Mouse (Mus musculus): Measurements from ENCODE around the gene Pawr. TPM values are rescaled to one million over a fixed set of nuclear protein-coding genes. Genes with fewer than 3 reads are reported as not detected.

Gene Pawr
- polyA plus RNA-seq, 1 experiment from 2014 or later, result 11.6 TPM

DNA sequence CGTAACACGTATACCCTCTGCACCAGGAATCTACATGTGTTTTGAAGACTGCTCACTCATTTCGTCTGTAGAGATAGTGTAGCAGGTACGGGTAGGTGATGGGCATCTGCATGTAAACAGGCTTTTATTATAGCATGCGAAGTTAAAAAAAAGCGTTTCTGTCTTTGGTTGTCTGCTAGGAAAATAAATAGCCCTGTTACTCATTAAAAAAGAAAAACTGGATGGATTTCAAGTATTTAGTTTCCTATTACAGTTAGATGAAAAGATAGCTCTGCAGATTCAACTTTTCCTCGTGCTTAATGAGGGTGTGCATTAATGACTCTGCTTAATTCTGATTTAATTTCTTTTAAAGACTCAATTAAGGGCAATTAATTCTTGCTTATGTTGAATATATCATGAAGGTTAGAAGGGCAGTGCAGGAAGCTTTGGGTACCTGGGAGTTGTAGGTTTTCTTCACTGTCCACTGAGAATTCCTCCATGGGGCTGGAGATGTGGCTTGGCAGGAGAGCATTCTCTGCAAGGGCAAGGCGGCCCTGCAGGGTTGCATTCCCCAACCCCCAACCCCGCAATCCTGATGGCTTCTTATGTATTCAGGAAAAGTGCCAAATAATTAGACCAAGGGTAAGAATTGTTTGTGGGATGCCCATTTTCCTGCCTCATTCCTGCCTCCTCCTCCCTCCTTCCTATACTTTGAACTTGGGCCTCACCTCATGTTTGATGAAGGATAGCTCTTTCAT, 29.7 kb downstream of the Pawr start:
- 75% methylated on average over 9 of the region's 9 CpGs for WGBS (ENCODE audit: insufficient replicate concordance)
- Histone ChIP-seq H3K27me3 (replicated peaks) (no peaks in the 10 kb centered on the region), H3K27ac (no peak overlapping the region), H3K4me2 (no peak overlapping the region), H3K4me1 (no peaks in the 10 kb centered on the region), H3K4me3 (no peak overlapping the region), H3K9me3 (replicated peaks) (no peaks in the 10 kb centered on the region), H3K9ac (no peak overlapping the region), H3K36me3 (peaks cover 20% of the 10 kb centered on the region)
- ATAC-seq, result no peak

DNA sequence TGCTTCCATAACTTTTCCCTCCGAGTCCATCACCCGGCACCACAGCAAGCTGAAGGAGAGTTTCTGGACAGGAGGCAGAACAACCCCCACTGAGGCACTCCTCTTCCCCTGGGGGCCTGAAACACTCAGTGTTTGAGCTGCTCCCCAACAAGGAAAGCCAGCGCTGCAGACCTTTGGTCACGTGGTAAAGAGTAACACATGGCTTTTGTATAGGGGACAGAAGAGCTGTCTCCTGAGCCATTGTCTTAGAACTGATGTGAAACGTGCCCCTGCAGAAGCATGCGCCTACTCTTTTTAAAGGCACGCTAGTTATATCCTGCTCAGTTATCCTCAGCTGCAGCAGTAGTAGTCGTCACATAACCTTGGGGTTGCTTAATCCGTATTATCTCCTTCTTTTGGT, 32.0 kb downstream of the Pawr start:
- no peaks in the 10 kb centered on the region for H3K27me3 ChIP-seq (replicated peaks)
- peaks cover 9% of the 10 kb centered on the region; the same call in 1 of the 2 replicates for H3K36me3 ChIP-seq
- H3K4me3 ChIP-seq, result no peak overlapping the region
- no peak overlapping the region for H3K27ac ChIP-seq
- no peaks in the 10 kb centered on the region for H3K9me3 ChIP-seq (replicated peaks)
- no peak overlapping the region for H3K9ac ChIP-seq
- H3K4me2 ChIP-seq, result no peak overlapping the region
- 0 out of 2 replicates have a peak, but pooled peaks cover 7% of the 10 kb centered on the region for H3K4me1 ChIP-seq
- no peak for ATAC-seq
- 77% methylated on average over 9 of the region's 9 CpGs for WGBS (ENCODE audit: insufficient replicate concordance)

DNA sequence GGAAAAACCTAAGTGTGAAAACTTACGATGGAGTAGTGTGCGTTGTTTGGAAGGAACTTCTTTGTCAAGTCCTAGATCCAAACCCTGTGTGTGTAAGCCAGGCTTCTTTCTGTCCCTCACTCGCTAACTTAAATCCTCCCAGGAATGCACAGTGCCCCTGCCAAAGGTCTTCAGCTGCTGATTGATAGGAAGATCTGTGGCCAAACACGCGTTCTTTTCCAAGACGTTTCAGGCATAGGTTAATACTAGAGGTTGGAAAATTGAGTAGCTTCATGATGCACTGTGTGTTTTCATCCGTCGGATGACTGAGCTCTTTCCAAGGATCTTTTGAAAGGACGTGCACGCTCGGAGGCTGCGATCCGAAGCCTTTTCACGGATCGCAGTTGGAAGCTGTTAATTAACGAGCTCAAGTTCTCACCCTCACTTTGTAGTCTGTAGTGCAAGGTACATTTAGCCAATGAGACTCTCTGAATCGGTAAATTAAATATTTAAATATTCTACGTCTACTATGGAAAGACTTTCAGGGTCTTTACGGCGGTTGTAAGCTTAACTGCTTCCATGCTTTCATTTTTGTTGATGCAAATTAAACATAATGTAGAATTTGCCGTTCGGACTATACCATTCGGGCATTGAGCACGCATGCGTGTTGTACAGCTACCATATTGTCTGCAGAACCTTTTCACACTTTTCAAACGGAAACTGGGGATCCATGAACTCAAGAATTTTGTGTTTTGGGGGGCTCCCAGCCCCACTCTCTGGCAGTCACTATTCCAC, 33.2 kb downstream of the Pawr start:
- Histone ChIP-seq H3K4me1 (0 out of 2 replicates have a peak, but pooled peaks cover 7% of the 10 kb centered on the region), H3K4me3 (no peak overlapping the region), H3K9ac (no peak overlapping the region), H3K36me3 (peaks cover 13% of the 10 kb centered on the region), H3K27me3 (replicated peaks) (no peaks in the 10 kb centered on the region), H3K9me3 (replicated peaks) (no peaks in the 10 kb centered on the region), H3K27ac (no peak overlapping the region), H3K4me2 (no peak overlapping the region)
- ATAC-seq, result no peak
- WGBS (ENCODE audit: insufficient replicate concordance), result 88% methylated on average over 26 of the region's 26 CpGs

DNA sequence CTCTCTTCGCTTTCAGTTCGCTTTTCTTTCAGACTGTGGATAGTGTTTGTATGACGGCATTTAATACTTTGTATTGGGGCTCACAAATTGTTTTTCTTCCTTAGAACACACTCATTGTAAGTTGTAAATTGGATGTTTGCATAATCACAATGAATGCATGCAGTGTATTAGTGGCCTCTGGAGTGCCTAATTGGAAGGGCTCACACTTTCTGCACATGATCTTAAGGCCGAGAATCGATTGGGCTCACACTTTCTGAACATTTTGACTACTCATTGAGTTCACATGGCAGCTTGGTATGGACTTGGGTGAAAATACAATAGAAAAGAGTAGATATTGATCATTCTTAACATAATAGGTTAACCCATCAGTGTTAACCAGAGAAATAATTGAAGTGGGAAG, 34.3 kb downstream of the Pawr start:
- no peak overlapping the region for H3K4me3 ChIP-seq
- 0 out of 2 replicates have a peak, but pooled peaks cover 7% of the 10 kb centered on the region for H3K4me1 ChIP-seq
- no peaks in the 10 kb centered on the region for H3K27me3 ChIP-seq (replicated peaks)
- no peaks in the 10 kb centered on the region for H3K9me3 ChIP-seq (replicated peaks)
- H3K36me3 ChIP-seq, result peaks cover 13% of the 10 kb centered on the region
- ATAC-seq, result no peak
- no peak overlapping the region for H3K27ac ChIP-seq
- WGBS (ENCODE audit: insufficient replicate concordance), result 86% methylated on average over 5 of the region's 5 CpGs
- no peak overlapping the region for H3K9ac ChIP-seq
- H3K4me2 ChIP-seq, result no peak overlapping the region

DNA sequence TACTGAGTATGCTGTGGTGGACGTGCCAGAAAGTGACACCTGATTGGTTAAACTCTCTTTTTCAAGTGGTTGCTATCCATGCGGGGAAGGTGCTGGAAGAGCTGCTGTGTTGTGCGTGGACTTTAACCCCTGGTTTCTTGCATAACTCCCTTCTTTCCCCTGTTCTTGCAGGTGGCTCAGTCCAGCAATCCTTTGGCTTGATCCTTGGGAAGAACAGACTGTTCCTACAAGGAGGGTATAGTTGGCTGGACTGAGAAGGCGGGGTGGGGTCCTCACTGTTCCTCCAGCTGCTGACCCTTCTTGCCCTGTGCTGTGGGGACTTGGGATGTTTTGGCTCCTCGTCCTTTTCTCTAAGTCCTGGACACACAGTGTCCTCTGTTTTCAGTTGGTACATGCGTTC, 36.4 kb downstream of the Pawr start:
- WGBS (ENCODE audit: insufficient replicate concordance), result 67% methylated on average over 6 of the region's 6 CpGs
- ATAC-seq, result peak; percentile 27; the same call in 1 of the 2 replicates
- 0 out of 2 replicates have a peak, but pooled peaks cover 7% of the 10 kb centered on the region for H3K4me1 ChIP-seq

DNA sequence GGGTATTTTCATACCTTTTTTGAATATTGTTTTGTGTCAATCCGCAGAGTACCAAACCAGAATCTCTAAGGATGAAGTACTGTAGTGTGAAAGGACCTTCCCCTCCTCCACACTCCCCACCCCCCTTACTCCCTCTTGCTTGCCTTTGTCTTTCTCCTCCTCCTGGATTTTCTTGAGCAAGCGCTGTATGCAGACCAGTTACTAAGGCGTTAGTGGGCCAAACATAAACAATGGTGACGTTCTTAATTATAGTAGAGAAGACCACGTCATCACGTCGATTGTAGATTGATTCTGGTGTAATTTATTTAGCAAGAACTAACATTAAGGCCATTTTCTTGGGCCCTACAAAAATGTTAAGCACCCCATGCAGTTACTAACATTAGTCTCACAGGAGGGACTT, 40.3 kb downstream of the Pawr start:
- Histone ChIP-seq H3K27me3 (replicated peaks) (no peaks in the 10 kb centered on the region), H3K9ac (no peak overlapping the region), H3K27ac (no peak overlapping the region), H3K4me1 (0 out of 2 replicates have a peak, but pooled peaks cover 7% of the 10 kb centered on the region), H3K36me3 (peaks cover 4% of the 10 kb centered on the region; the same call in 1 of the 2 replicates), H3K4me2 (no peak overlapping the region), H3K9me3 (replicated peaks) (no peaks in the 10 kb centered on the region), H3K4me3 (no peak overlapping the region)
- 72% methylated on average over 7 of the region's 7 CpGs for WGBS (ENCODE audit: insufficient replicate concordance)
- ATAC-seq, result no peak

More for the DNA sequence above, 36.4 kb downstream of the Pawr start:
- Histone ChIP-seq H3K27ac (no peak overlapping the region), H3K9me3 (replicated peaks) (no peaks in the 10 kb centered on the region), H3K9ac (no peak overlapping the region), H3K27me3 (replicated peaks) (no peaks in the 10 kb centered on the region), H3K4me3 (no peak overlapping the region), H3K36me3 (peaks cover 13% of the 10 kb centered on the region), H3K4me2 (no peak overlapping the region)

DNA sequence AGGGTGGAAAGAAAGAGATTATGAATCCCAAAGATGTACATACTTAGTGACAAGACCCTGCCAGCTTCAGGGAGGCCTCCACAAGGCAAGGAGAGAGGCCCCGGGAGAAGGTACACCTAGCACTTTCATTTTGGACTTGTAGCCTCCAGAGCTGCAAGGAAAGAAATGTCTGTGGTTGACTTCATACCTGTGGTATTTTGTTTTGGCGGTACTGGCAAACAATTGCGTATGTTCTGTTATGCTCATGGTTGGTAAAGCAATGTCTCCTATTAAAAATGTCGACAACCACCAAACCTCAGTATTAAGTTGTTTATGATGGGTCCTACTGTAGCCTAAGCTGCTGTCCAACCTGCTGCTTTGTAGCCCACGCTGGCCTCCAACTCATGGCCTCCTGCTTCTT, 40.9 kb downstream of the Pawr start:
- no peak overlapping the region for H3K9ac ChIP-seq
- H3K9me3 ChIP-seq (replicated peaks), result no peaks in the 10 kb centered on the region
- no peak overlapping the region for H3K4me3 ChIP-seq
- peaks cover 4% of the 10 kb centered on the region; the same call in 1 of the 2 replicates for H3K36me3 ChIP-seq
- 75% methylated on average over 5 of the region's 5 CpGs for WGBS (ENCODE audit: insufficient replicate concordance)
- 0 out of 2 replicates have a peak, but pooled peaks cover 7% of the 10 kb centered on the region for H3K4me1 ChIP-seq
- ATAC-seq, result no peak
- H3K4me2 ChIP-seq, result no peak overlapping the region
- H3K27ac ChIP-seq, result no peak overlapping the region
- no peaks in the 10 kb centered on the region for H3K27me3 ChIP-seq (replicated peaks)

DNA sequence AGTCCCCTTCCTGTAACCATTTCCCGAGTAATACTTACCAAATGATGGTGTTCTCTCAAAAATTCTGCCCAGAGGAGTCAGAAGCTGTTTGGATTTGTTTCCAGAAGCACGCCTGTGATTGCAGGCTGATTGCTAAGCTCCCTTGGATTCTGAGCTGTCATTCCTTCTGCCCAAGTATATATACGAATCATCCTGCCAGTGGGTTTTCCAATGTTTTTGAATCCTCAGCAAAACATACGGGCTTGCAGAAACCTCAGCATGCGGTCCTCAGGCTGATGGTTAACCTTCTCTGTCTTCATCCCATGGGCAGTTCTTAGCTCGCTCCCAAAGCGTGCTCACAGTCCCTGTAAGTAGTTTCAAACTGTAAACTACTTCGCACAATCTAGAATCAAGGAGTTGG, 43.9 kb downstream of the Pawr start:
- Histone ChIP-seq H3K4me1 (no peaks in the 10 kb centered on the region), H3K36me3 (no peaks in the 10 kb centered on the region; the same call in 1 of the 2 replicates), H3K27ac (no peak overlapping the region), H3K4me3 (no peak overlapping the region), H3K27me3 (replicated peaks) (no peaks in the 10 kb centered on the region), H3K4me2 (no peak overlapping the region), H3K9me3 (replicated peaks) (no peaks in the 10 kb centered on the region), H3K9ac (no peak overlapping the region)
- ATAC-seq, result no peak
- 78% methylated on average over 8 of the region's 8 CpGs for WGBS (ENCODE audit: insufficient replicate concordance)

DNA sequence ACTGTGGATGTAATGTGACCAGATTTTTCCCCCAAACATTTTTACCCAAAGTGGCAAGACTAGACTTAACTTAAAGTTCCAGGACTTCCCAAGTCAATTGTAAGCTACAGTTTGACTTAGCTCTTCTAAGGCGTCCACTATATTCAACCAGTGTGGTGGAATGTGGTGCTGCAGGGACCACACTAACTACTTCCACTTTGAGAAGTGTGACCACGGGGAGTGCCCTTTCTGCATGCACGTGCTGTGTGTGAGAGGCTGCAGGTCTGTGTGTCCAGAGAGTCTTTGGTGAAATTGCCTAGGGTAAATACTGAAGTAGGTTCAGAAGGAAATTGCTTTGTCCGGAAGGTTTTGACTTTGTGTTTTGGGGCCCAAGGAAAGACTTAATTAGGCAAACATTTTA, 44.4 kb downstream of the Pawr start:
- ATAC-seq, result no peak
- H3K4me2 ChIP-seq, result no peak overlapping the region
- no peak overlapping the region for H3K9ac ChIP-seq
- H3K4me3 ChIP-seq, result no peak overlapping the region
- no peaks in the 10 kb centered on the region for H3K9me3 ChIP-seq (replicated peaks)
- H3K4me1 ChIP-seq, result no peaks in the 10 kb centered on the region
- H3K27me3 ChIP-seq (replicated peaks), result no peaks in the 10 kb centered on the region
- H3K27ac ChIP-seq, result no peak overlapping the region
- 72% methylated on average over 4 of the region's 4 CpGs for WGBS (ENCODE audit: insufficient replicate concordance)
- no peaks in the 10 kb centered on the region; the same call in 1 of the 2 replicates for H3K36me3 ChIP-seq

DNA sequence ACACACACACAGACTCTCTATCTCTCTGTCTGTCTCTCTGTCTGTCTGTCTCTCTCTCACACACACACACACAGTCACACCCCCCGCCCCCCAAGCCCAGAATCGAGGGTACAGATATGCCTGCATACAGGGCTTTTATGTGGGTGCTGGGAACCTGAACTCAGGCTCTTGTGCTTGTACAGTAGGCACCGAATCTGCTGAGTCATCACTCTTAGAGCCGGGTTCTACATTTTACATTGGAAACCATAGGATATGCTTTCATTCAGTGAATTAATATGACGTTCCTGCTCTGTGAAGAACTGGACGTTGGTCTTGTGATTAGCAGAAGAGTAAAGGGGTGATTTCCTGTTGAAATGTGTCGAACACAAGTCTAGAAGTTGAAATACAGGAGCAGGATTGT, 45.4 kb downstream of the Pawr start:
- Histone ChIP-seq H3K36me3 (peaks cover 5% of the 10 kb centered on the region; the same call in 1 of the 2 replicates), H3K9me3 (replicated peaks) (no peaks in the 10 kb centered on the region), H3K27ac (no peak overlapping the region), H3K27me3 (replicated peaks) (no peaks in the 10 kb centered on the region), H3K4me2 (no peak overlapping the region), H3K4me1 (no peaks in the 10 kb centered on the region), H3K9ac (no peak overlapping the region), H3K4me3 (no peak overlapping the region)
- WGBS (ENCODE audit: insufficient replicate concordance), result 73% methylated on average over 7 of the region's 7 CpGs
- ATAC-seq, result no peak

DNA sequence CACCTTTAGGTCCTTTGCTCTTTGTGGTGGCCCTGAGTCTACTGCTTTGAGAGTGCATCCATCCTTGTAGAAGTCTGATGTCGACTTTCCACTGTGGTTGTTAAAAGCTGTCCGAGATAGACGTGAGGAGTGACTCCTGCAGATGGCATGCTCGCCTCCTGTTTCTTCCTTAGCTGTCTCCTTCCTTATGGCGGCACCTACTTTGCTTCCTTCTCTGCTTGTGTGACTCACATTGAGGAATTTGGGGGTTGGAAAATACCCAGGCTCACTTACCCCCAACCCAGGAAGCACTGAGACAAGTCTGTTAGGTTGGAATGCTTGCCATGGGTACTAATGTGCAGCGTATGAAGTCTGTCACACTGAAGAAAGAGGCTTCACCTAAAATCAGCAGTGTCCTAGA, 46.1 kb downstream of the Pawr start:
- no peak overlapping the region for H3K27ac ChIP-seq
- WGBS (ENCODE audit: insufficient replicate concordance), result 70% methylated on average over 6 of the region's 6 CpGs

DNA sequence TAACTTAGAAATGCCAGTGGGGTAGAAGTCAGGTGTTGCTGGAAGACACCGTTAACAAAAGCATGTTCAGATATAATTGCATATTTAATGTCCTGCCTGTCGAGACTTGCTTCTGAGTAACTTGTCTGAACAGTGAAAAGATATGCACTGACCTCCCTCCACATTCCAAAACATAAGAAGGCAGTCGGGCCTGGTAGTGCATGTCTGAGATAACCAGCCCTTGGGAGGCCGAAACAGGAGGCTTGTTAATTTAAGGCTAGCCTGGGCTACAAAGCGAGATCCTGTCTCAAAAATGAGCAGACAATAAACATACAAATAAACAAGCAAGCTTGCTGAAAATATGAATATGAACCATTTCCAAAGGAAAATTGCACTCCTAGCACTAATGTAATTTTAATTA, 46.6 kb downstream of the Pawr start:
- no peaks in the 10 kb centered on the region for H3K4me1 ChIP-seq
- H3K27me3 ChIP-seq (replicated peaks), result no peaks in the 10 kb centered on the region
- no peak overlapping the region for H3K4me3 ChIP-seq
- H3K9me3 ChIP-seq (replicated peaks), result no peaks in the 10 kb centered on the region
- no peak overlapping the region for H3K4me2 ChIP-seq
- no peak overlapping the region for H3K27ac ChIP-seq
- ATAC-seq, result no peak
- H3K36me3 ChIP-seq, result peaks cover 16% of the 10 kb centered on the region; the same call in 1 of the 2 replicates
- WGBS (ENCODE audit: insufficient replicate concordance), result 72% methylated on average over 5 of the region's 5 CpGs
- no peak overlapping the region for H3K9ac ChIP-seq

More for the DNA sequence above, 46.1 kb downstream of the Pawr start:
- no peaks in the 10 kb centered on the region for H3K9me3 ChIP-seq (replicated peaks)
- no peaks in the 10 kb centered on the region for H3K27me3 ChIP-seq (replicated peaks)
- no peak for ATAC-seq
- no peak overlapping the region for H3K9ac ChIP-seq
- no peak overlapping the region for H3K4me2 ChIP-seq
- H3K4me3 ChIP-seq, result no peak overlapping the region
- H3K36me3 ChIP-seq, result peaks cover 12% of the 10 kb centered on the region; the same call in 1 of the 2 replicates
- no peaks in the 10 kb centered on the region for H3K4me1 ChIP-seq
